Mouse (Mus musculus) layer of hippocampus, adult 11-12 months (tissue): Measurements from ENCODE around the gene Rsbn1l.
"Not testable (repeated sequence)": the region's sequence is repeated elsewhere in the genome, so short reads cannot be mapped to it uniquely, and the experiment has no call there.

Experiments used
- DNase-seq: peaks from one replicate; pipeline ENCODE4 v3.0.0; 2022; ENCODE audit warnings: low spot score

Gene Rsbn1l

GRCm38 (mm10) chr5:20950093-20950492, 6.1 kb downstream of the Rsbn1l start:
- DNase-seq = no peak

DNA sequence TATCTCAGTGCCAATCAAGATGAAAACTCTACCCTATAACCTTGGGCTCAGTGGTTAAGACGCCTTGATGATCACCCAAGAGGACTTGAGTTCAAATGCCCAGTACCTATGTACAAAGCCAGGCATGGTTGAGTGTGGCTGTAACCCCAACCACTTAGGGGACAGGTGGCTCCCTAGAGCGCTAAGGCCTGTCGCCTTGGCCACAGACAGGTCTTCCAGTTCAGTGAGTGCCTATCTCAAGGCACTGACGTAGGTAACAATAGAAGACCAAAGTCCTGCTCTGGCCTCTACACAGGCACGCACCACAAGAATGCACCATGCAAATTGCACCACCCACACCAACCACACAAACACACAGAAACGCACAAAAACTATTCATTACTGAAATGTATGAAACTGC, 9.3 kb downstream of the Rsbn1l start:
- DNase-seq = no peak

DNA sequence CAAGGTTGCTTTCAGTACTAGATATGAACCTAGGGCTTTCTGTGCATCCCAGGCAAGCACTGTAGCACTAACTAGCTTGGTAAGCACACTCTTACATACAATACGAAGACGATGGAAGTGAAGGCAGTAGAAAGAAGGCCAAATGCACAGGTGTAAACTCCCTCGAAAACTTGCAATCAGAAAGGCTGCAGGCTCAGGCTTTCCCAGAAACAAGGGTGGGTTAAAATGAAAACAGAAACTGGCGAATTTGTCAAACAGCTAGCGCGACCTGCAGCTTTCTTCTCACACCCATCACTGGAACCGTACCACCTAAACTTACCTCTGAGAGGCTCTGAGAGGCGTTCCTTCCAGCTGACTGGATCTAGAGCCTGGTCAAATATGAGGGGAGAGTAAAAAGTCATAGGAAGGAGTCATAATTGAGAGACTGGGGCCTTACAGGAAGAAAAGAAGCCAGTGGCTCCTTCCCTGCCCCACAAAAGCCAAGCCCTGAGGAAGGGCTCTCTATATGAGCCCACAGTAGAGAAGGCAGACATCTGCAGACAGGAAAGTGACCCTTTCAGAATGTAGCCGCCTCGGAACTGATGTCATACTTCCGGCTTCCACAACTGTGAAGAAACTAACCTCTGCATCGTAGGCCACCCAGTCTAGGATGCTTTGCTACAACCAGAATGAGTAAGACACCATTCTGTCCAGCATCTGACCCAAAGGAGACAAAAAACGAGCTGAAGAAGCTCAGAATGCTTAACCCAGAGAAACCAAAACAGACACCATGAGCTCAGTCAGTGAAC, 11.0 kb downstream of the Rsbn1l start:
- no peak for DNase-seq

GRCm38 (mm10) chr5:20943791-20944190, 12.4 kb downstream of the Rsbn1l start:
- DNase-seq = not testable (repeated sequence)

DNA sequence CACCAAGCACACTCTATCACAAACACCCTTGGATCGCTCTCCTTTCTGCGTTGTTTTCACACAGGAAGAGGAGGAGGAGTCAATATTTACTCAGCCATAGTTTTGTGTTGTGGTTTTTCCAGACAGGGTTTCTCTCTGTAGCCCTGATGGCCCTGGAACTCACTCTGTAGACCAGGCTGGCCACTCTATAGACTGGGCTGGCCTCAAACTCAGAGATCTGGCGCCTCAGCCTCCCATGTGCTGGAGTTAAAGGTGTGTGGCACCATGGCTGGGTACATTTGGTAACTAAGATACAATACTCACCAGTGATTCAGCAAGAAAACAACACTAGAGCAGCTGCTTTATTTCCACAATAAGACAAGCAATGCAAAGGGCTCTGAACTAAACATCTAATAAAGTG, 13.7 kb downstream of the Rsbn1l start:
- no peak for DNase-seq

DNA sequence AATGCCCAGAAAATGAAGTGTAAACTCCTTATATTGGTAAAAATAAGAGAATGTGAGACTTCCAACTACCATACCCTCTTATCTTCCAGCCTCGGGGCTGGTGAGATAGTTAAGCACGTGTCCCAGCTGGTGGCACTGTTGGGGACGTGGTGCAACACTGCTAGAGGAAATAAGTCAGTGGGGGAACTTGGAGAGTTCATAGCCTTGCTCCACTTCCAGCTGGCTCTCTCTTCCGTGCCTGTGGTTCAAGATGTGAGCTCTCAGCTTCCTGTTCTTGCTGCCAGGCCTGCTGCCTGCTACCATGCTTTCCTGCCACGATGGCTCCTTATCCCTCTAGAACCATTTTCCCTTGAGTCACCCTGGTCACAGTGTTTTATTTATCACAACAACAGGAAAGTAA, 15.0 kb downstream of the Rsbn1l start:
- DNase-seq = peak; percentile 24

DNA sequence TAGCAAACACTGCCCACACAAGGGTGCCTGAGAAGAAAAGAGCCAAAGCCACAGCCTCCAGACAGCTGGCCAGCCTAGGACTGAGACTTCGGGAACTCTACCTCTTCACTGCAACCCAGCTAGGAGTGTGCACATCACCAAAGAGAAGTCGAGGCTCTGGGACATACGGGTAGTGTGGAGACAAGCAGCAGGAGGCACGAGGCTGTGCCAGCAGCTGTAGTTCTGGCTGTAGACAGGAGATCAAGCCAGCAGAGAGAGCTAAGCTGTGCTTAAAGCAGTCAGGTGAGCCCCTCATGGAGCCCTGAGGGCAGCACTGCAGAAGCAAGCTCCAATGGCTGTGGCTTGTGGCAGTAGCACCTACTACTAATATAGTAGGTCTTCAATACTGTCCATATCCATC, 15.5 kb downstream of the Rsbn1l start:
- DNase-seq = no peak

DNA sequence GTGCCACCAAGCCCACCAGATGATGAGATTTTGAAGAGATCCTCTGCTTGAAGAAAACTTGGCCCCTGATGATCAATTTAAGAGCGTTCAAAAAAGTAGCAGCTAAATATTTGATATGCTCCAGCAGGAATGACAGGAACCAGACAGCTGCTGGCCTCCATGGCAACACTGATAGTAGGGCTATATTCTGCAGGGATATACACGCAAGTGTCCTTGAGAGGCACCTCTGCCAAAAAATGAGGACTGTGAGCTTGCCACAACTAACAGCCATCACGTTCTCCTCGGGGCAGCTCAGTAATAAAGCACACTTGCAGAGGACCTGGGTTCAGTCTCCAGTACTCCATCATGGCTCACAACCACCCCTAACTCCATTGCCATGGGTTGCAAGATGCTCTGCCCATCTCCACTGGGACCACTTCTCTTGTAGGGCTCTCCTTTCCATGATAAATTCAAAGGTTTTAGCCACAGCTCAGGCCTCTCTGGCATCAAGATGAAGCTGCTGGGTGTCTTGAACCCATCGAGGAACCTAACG, 16.1 kb downstream of the Rsbn1l start:
- DNase-seq = no peak

- DNase-seq = no peak
Measured at GRCm38 (mm10) chr5:20938523-20938922, 17.7 kb downstream of the Rsbn1l start.

DNA sequence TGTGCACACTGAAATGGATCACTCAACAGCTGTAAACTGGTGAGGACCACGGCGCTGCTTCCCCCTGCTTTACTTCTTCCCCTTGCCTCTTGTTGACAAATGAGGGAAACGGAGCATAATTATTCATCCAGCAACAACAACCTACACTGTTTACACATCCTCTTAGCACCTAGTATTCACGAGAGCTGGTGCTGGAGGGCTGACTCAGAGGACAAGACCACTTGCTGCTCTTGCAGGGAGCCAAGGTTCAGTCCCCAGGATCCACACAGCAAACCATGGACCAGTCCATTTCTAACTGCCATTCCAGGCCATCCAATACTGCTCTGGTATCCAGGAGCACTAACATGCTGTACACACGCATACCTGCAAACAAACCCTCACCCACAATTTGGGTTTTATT, 20.3 kb downstream of the Rsbn1l start:
- no peak for DNase-seq

GRCm38 (mm10) chr5:20932585-20932984, 23.6 kb downstream of the Rsbn1l start:
- DNase-seq = no peak

- DNase-seq = no peak
Measured at GRCm38 (mm10) chr5:20931300-20931699, 24.9 kb downstream of the Rsbn1l start.

GRCm38 (mm10) chr5:20930430-20930829, 25.8 kb downstream of the Rsbn1l start:
- DNase-seq = no peak

GRCm38 (mm10) chr5:20929669-20930151, 26.5 kb downstream of the Rsbn1l start:
- no peak for DNase-seq

DNA sequence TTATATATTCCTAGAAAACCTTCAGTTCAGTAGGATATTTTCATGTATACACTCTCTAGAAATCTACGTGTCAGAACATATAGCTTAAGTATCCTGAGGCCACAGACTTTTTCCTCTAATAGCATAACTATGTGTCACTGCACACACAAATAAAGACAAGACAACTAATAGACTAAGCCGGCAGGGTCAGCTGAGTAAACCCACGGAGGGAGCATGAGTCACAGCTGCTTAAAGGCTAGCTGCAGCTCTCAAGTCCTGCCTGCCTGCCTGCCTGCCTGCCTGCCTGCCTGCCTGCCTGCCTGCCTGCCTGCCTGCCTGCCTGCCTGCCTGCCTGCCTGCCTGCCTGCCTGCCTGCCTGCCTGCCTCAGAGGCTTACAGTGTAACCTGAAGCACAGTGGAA, 30.7 kb downstream of the Rsbn1l start:
- DNase-seq = no peak

DNA sequence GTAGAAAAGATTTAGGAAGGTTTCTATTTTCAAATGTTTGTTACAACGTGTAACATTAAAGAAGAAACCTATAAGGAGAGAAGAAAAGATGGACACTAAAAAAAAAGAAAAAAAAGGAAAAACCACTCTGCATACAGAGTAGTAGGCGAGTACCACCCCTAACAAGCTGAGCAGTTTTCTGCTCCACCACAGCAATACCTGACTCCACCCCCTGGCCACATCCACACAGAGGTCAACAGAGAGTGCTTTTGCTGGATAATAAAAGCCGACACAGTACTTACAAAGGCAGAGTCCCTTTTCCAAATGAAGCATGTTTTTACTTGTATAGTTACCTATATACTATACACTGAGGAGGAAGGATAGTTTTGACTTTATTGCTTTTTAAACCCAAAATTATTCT, 31.6 kb downstream of the Rsbn1l start:
- no peak for DNase-seq

DNA sequence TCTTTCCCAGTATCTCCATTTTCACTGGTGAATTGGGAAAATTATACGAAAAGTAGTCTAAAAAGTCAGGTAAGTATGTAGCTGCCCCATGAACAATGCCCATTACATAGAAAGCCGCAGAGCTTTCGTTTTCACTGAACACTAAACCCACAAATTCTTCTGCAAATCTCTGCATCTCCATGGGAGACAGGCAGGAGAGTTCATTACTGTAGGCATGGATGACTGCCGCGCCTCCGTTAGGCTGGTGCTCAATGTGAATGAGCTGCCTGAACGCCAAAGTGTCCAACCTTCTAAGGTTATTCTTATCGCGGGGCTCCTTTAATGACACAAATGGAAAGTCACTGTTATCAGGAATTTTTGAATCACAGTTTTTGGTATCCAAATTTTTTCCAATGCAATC, 36.6 kb downstream of the Rsbn1l start:
- no peak for DNase-seq

GRCm38 (mm10) chr5:20918967-20919366, 37.2 kb downstream of the Rsbn1l start:
- DNase-seq = no peak

DNA sequence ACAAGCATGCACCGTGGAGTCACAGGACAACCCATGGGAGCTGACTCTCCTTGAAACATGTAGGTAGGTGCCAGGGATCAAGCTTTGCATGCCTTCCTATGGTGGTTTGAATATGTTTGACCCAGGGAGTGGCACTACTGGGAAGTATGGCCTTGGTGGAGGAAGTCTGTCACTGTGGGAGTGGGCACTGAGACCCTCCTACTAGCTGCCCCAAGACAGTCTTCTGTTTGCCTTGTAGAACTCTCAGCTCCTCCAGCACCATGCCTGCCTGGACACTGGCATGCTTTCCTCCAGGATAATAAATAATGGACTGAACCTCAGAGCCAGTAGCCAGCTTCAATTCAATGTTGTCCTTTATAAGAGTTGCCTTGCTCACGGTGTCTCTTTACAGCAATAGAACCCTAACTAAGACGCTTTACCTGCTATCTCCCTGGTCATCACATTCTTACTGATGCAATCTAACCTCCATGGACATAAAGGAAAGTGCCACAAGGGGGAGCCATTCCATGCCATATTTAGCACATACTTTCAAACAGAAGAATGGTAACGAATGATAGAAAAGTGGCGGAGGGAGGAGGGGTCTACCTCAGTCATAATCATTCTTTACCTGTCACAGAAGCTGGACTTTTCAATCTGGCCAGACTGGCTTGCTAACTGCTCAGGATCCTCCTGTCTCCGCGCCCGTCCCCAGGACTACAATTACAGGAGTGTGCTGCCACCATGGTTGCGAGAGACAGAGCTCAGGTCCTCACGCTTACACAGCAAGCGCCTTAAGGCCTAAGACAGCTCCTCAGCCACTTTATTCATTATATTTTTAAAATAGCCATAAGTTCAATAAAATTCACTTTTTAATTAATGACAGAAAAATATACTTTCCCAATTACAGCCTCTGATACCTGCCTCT, 42.6 kb downstream of the Rsbn1l start:
- DNase-seq = peak; percentile 85

- DNase-seq = no peak
Measured at GRCm38 (mm10) chr5:20911741-20912140, 44.5 kb downstream of the Rsbn1l start.

DNA sequence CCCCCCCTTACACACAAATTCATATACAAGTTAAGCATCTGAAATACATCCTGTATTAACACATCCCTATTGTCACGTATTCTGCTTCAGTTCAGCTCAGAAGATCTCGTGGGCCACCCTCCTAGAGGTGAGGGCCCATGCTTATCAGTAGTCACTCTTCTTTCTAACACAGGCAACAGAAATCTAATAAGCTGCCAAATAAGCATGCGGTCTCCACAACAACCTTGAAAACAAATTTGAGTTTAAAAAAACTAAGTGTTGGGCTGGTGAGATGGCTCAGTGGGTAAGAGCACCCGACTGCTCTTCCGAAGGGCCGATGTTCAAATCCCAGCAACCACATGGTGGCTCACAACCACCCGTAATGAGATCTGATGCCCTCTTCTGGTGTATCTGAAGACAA, 50.0 kb downstream of the Rsbn1l start:
- DNase-seq = no peak

GRCm38 (mm10) chr5:20905437-20905836, 50.8 kb downstream of the Rsbn1l start:
- DNase-seq = no peak

GRCm38 (mm10) chr5:20904647-20905046, 51.6 kb downstream of the Rsbn1l start:
- DNase-seq = no peak
